ENCODE assay signal across 8 mouse cellular contexts in the genomic region with DNA sequence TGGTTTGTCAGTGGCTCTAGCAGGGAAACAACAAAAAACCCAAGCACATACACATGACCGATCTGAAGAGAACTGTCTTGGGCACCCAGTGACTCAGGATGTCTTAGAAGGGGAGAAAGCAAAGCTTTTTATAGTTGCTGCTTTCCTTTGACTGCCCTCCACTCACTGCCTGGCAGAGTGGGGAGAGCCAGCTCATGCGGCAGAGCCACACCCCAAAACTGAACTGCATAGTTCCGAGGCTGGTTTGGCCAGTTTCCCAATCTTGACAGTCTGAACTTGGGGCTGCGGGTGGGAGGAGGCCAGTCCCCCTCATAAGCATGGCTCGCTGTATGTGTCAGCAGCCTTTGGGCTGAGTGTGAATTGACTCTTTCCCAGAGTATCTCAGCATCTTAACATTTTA. TPM values are rescaled to one million over a fixed set of nuclear protein-coding genes. Genes with fewer than 3 reads are reported as not detected.
DNase-seq lines count a peak whose midpoint lies in the region; ATAC-seq lines count a peak whose summit lies in the region.

No protein-coding gene starts in this region.

- no peaks in the 10 kb centered on the region for H3K27me3 ChIP-seq in forebrain, embryonic 16.5 days (replicated peaks; ENCODE audit: control insufficient read depth, insufficient read depth, low read length)

- no peaks in the 10 kb centered on the region for H3K9me3 ChIP-seq in forebrain, embryonic 16.5 days (ENCODE audit: control insufficient read depth, low read length)

- H3K9ac ChIP-seq in forebrain, embryonic 16.5 days (replicated peaks; ENCODE audit: low read depth, low read length): no peak overlapping the region

- H3K27ac ChIP-seq in forebrain, embryonic 16.5 days (ENCODE audit: low read length): no peak overlapping the region

- WGBS in forebrain, embryonic 16.5 days: 46% methylated on average over 5 of the region's 5 CpGs

- H3K36me3 ChIP-seq in forebrain, embryonic 16.5 days (ENCODE audit: control insufficient read depth, insufficient read depth): peaks cover 23% of the 10 kb centered on the region

- no peak overlapping the region for H3K4me3 ChIP-seq in forebrain, embryonic 16.5 days (replicated peaks; ENCODE audit: low read length)

- H3K4me1 ChIP-seq in forebrain, embryonic 16.5 days (replicated peaks; ENCODE audit: control insufficient read depth, insufficient read depth, low read length): peaks cover 3% of the 10 kb centered on the region; the same call in 1 of the 2 replicates

- H3K4me2 ChIP-seq in forebrain, embryonic 16.5 days (ENCODE audit: low read length): no peak overlapping the region

- ATAC-seq in forebrain, embryonic 16.5 days: peak; percentile 31

- peak; percentile 41 for DNase-seq in kidney, postnatal 14 days
- no peak for DNase-seq in kidney, adult 8-10 months
- peak; percentile 84 for DNase-seq in brain, adult 2 months (ENCODE audit: low read depth, low spot score)
- DNase-seq in lung, postnatal 36 days: peak; percentile 40
- no peak for DNase-seq in layer of hippocampus, postnatal 36 days
- DNase-seq in thymus, postnatal 10 days (ENCODE audit: low spot score in 2 of 2): no peak
- DNase-seq in retina, postnatal 1 day: no peak

RNA-seq across cellular contexts. Expression of a gene that starts 11.7 kb away (rescaled TPM):
- polyA plus RNA-seq in forebrain, embryonic 16.5 days (2015; fragmentation: Nextera tagmentation; extraction: Ambion mirVana): 2,124 and 2,140 TPM in 2 replicates
- total RNA-seq in layer of hippocampus, postnatal 36 days (2021): 1,000 to 10,000 TPM; 2,038 to 2,139 TPM

RNA-seq across cellular contexts. Expression of a gene that starts 51.5 kb away (rescaled TPM):
- polyA plus RNA-seq in forebrain, embryonic 16.5 days (2015; fragmentation: Nextera tagmentation; extraction: Ambion mirVana): 15.7 and 16.8 TPM in 2 replicates
- total RNA-seq in layer of hippocampus, postnatal 36 days (2021): 10 to 100 TPM; 19.7 to 20.2 TPM

Comparison
In these comparisons a context has a peak if more than half of its experiments do, and no peak if none do; other contexts are left out.
1. DNase-seq: peak in kidney, postnatal 14 days (single experiment), brain, adult 2 months (single experiment) and lung, postnatal 36 days (single experiment); none in kidney, adult 8-10 months (0 of 2), layer of hippocampus, postnatal 36 days (0 of 2), thymus, postnatal 10 days (0 of 2) and retina, postnatal 1 day (single experiment).